Comparison of ENCODE assay signal across 8 mouse cellular contexts in genomic region chr19:53821241-53822120, GRCm38 (mm10).
DNase-seq lines count a peak whose midpoint lies in the region; ATAC-seq and TF ChIP-seq lines count a peak whose summit lies in the region.

No protein-coding gene starts in this region.

- no peak overlapping the region for H3K9ac ChIP-seq in kidney, embryonic 15.5 days
- no peak overlapping the region for H3K9ac ChIP-seq in ES-Bruce4 (ENCODE audit: low read depth, poor library complexity, severe bottlenecking)
- H3K9ac ChIP-seq in liver, embryonic 11.5 days (ENCODE audit: low read depth, low read length): peak overlapping the region; percentile 22; the same call in 1 of the 2 replicates

- no peak overlapping the region for H3K4me3 ChIP-seq in kidney, embryonic 15.5 days (replicated peaks)
- no peak overlapping the region for H3K4me3 ChIP-seq in ES-Bruce4 (ENCODE audit: low read depth, low read length)
- H3K4me3 ChIP-seq in liver, embryonic 11.5 days (ENCODE audit: low read depth, low read length): no peak overlapping the region

- H3K36me3 ChIP-seq in kidney, embryonic 15.5 days: no peaks in the 10 kb centered on the region
- H3K36me3 ChIP-seq in ES-Bruce4 (ENCODE audit: control insufficient read depth, insufficient read depth, low read length, poor library complexity, severe bottlenecking): no peaks in the 10 kb centered on the region
- H3K36me3 ChIP-seq in liver, embryonic 11.5 days (ENCODE audit: control insufficient read depth, insufficient read depth, low read length): 0 out of 2 replicates have a peak, but pooled peaks cover 2% of the 10 kb centered on the region

- H3K27me3 ChIP-seq in kidney, embryonic 15.5 days: no peaks in the 10 kb centered on the region
- no peaks in the 10 kb centered on the region for H3K27me3 ChIP-seq in ES-Bruce4 (ENCODE audit: control insufficient read depth, insufficient read depth, low read length, poor library complexity, severe bottlenecking)
- H3K27me3 ChIP-seq in liver, embryonic 11.5 days (replicated peaks; ENCODE audit: control insufficient read depth, insufficient read depth, low read length): no peaks in the 10 kb centered on the region

- no peak for DNase-seq in kidney, adult 11 months
- DNase-seq in brain, embryonic 14.5 days (ENCODE audit: low read depth): peak; percentile 53
- no peak for DNase-seq in liver, embryonic 11.5 days (ENCODE audit: low spot score)
- DNase-seq in thymus, postnatal 25 days: no peak
- no peak for DNase-seq in layer of hippocampus, adult 18-20 months (ENCODE audit: low spot score in 2 of 2)
- DNase-seq in spleen, postnatal 14 days (ENCODE audit: low spot score in 2 of 2): no peak

- TF ChIP-seq EP300 in ES-Bruce4 (IDR thresholded peaks at IDR 0.05; ENCODE audit: insufficient read depth, low read depth, low read length): 0 out of 2 replicates have a peak, but pooled peaks have one; percentile 38

- no peak overlapping the region for H3K4me2 ChIP-seq in kidney, embryonic 15.5 days
- no peak overlapping the region; the same call in 1 of the 2 replicates for H3K4me2 ChIP-seq in liver, embryonic 11.5 days

- H3K9me3 ChIP-seq in kidney, embryonic 15.5 days (replicated peaks): no peaks in the 10 kb centered on the region
- no peaks in the 10 kb centered on the region for H3K9me3 ChIP-seq in ES-Bruce4 (replicated peaks; ENCODE audit: control insufficient read depth, insufficient read depth, low read length, poor library complexity, severe bottlenecking)
- H3K9me3 ChIP-seq in liver, embryonic 11.5 days (ENCODE audit: control insufficient read depth, low read length): no peaks in the 10 kb centered on the region

- TF ChIP-seq CTCF in ES-Bruce4 (IDR thresholded peaks at IDR 0.05; ENCODE audit: low read depth, low read length): peak; percentile 32
- TF ChIP-seq CTCF in brain, embryonic 14.5 days (IDR thresholded peaks at IDR 0.05; ENCODE audit: borderline replicate concordance, extremely low read depth, insufficient read depth, insufficient read length): peak; percentile 19; the same call in 1 of the 2 replicates

- ATAC-seq in kidney, embryonic 15.5 days (replicated peaks; ENCODE audit: low FRiP score): peak; percentile 76
- no peak for ATAC-seq in liver, embryonic 11.5 days (replicated peaks; ENCODE audit: low FRiP score)

- WGBS in kidney, embryonic 15.5 days: 30% methylated on average over 13 of the region's 13 CpGs
- WGBS in liver, embryonic 11.5 days: 64% methylated on average over 13 of the region's 13 CpGs

- TF ChIP-seq POLR2A in ES-Bruce4 (IDR thresholded peaks at IDR 0.05; ENCODE audit: insufficient read depth, low read length): no peak
- no peak for TF ChIP-seq POLR2A in brain, embryonic 14.5 days (IDR thresholded peaks at IDR 0.05; ENCODE audit: borderline replicate concordance, extremely low read depth, insufficient read depth, insufficient read length, poor library complexity, severe bottlenecking)

- H3K27ac ChIP-seq in kidney, embryonic 15.5 days: peak overlapping the region; percentile 81
- H3K27ac ChIP-seq in ES-Bruce4 (ENCODE audit: insufficient read depth, low read length): peak overlapping the region; percentile 55
- peak overlapping the region; percentile 72 for H3K27ac ChIP-seq in liver, embryonic 11.5 days (ENCODE audit: low read depth, low read length)

- peaks cover 40% of the 10 kb centered on the region for H3K4me1 ChIP-seq in kidney, embryonic 15.5 days
- H3K4me1 ChIP-seq in ES-Bruce4 (ENCODE audit: control insufficient read depth, insufficient read depth, low read length): peaks cover 2% of the 10 kb centered on the region
- peaks cover 45% of the 10 kb centered on the region for H3K4me1 ChIP-seq in liver, embryonic 11.5 days (replicated peaks; ENCODE audit: control insufficient read depth, insufficient read depth, low read length)
